Mouse (Mus musculus) stomach, embryonic 15.5 days (tissue): Measurements from ENCODE around the gene Gm10160. TPM values are rescaled to one million over a fixed set of nuclear protein-coding genes. Genes with fewer than 3 reads are reported as not detected.

Experiments used
- ATAC-seq: fragments of 200-750 bp; cut with Nextera tagmentation; 2 replicates; pipeline ENCODE4 v1.8.0; 2017; ENCODE audit warnings: low read depth, moderate number of reproducible peaks, moderate TSS enrichment; ENCODE audit not compliant: insufficient read depth, low FRiP score
- H3K27ac ChIP-seq: fragments of 300-500 bp; sonication (generic); 2 replicates; pipeline ENCODE4 v1.5.1; 2015; ENCODE audit warnings: mild to moderate bottlenecking, inconsistent platforms
- H3K27me3 ChIP-seq: fragments of 300-500 bp; sonication (generic); replicated peaks from 2 replicates; pipeline ENCODE4 v1.6.1; 2015; ENCODE audit warnings: inconsistent platforms
- H3K36me3 ChIP-seq: fragments of 300-500 bp; sonication (generic); 2 replicates; pipeline ENCODE4 v1.6.1; 2015; ENCODE audit warnings: inconsistent platforms
- H3K4me1 ChIP-seq: fragments of 300-500 bp; sonication (generic); 2 replicates; pipeline ENCODE4 v1.6.1; 2015; ENCODE audit warnings: inconsistent platforms
- H3K4me2 ChIP-seq: fragments of 300-500 bp; sonication (generic); 2 replicates; pipeline ENCODE4 v1.6.1; 2015; ENCODE audit warnings: mild to moderate bottlenecking, inconsistent platforms
- H3K4me3 ChIP-seq: fragments of 300-500 bp; sonication (generic); replicated peaks from 2 replicates; pipeline ENCODE4 v1.5.1; 2015; ENCODE audit warnings: inconsistent platforms
- H3K9ac ChIP-seq: fragments of 300-500 bp; sonication (generic); 2 replicates; pipeline ENCODE4 v1.6.1; 2015; ENCODE audit warnings: inconsistent platforms
- H3K9me3 ChIP-seq: fragments of 300-500 bp; sonication (generic); 2 replicates; pipeline ENCODE4 v1.6.1; 2016; ENCODE audit warnings: inconsistent platforms
- WGBS: fragments of 180-500 bp; shearing (Covaris S2); methylation state at CpG from one replicate; pipeline ENCODE4 v1.1.7; 2015; 5-methylcytosine and 5-hydroxymethylcytosine counted together
- polyA plus RNA-seq: library from polyadenylated mRNA; unstranded; fragments of >200 nt; fragmentation: Nextera tagmentation; extraction: Ambion mirVana; gene quantifications from 2 replicates; pipeline ENCODE4 v1.2.1, GENCODE M21; 2015

Gm10160 gene
- not detected in 2 replicates for polyA plus RNA-seq

- Histone ChIP-seq H3K36me3 (no peaks in the 10 kb centered on the region), H3K4me2 (no peak within 1 kb of the TSS), H3K9ac (no peak within 1 kb of the TSS), H3K4me1 (peaks cover 11% of the 10 kb centered on the region; the same call in 1 of the 2 replicates), H3K27me3 (peaks cover 39% of the 10 kb centered on the region), H3K27ac (no peak within 1 kb of the TSS), H3K9me3 (no peaks in the 10 kb centered on the region), H3K4me3 (no peak within 1 kb of the TSS)
- ATAC-seq: no peak
- 76% methylated on average over 1 of the region's 1 CpGs for WGBS
These were observed at the start of gene Gm10160 for GRCm38 (mm10) chr7:81855694-81856093. Gm10160 (minus strand) TSS chr7:81855794.

- H3K9ac ChIP-seq: no peak overlapping the region
- no peaks in the 10 kb centered on the region for H3K4me1 ChIP-seq
- H3K27ac ChIP-seq: no peak overlapping the region
- no peak overlapping the region for H3K4me3 ChIP-seq
- no peaks in the 10 kb centered on the region for H3K9me3 ChIP-seq
- no peak overlapping the region for H3K4me2 ChIP-seq
- no peak for ATAC-seq
- no peaks in the 10 kb centered on the region for H3K27me3 ChIP-seq
- H3K36me3 ChIP-seq: no peaks in the 10 kb centered on the region
- WGBS: 81% methylated on average over 2 of the region's 2 CpGs
These were observed 49.3 kb upstream of the Gm10160 start for GRCm38 (mm10) chr7:81904926-81905325.

- Histone ChIP-seq H3K9me3 (no peaks in the 10 kb centered on the region), H3K9ac (no peak overlapping the region), H3K36me3 (no peaks in the 10 kb centered on the region), H3K27me3 (no peaks in the 10 kb centered on the region), H3K4me1 (no peaks in the 10 kb centered on the region), H3K4me3 (no peak overlapping the region), H3K27ac (no peak overlapping the region), H3K4me2 (no peak overlapping the region)
- WGBS: 51% methylated on average over 4 of the region's 4 CpGs
- ATAC-seq: no peak
These were observed 48.5 kb upstream of the Gm10160 start for GRCm38 (mm10) chr7:81904094-81904493.

GRCm38 (mm10) chr7:81899361-81899760 lies 43.8 kb upstream of the Gm10160 start:
- H3K27ac ChIP-seq: no peak overlapping the region
- no peak overlapping the region for H3K4me3 ChIP-seq
- H3K9ac ChIP-seq: no peak overlapping the region
- no peaks in the 10 kb centered on the region for H3K4me1 ChIP-seq
- no peaks in the 10 kb centered on the region for H3K36me3 ChIP-seq
- no peaks in the 10 kb centered on the region for H3K9me3 ChIP-seq
- 60% methylated on average over 11 of the region's 11 CpGs for WGBS
- no peak for ATAC-seq
- H3K4me2 ChIP-seq: no peak overlapping the region
- no peaks in the 10 kb centered on the region for H3K27me3 ChIP-seq

- WGBS: 85% methylated on average over 4 of the region's 4 CpGs
- H3K9ac ChIP-seq: no peak overlapping the region
- ATAC-seq: no peak
These were observed 29.5 kb upstream of the Gm10160 start for GRCm38 (mm10) chr7:81885128-81885527.

GRCm38 (mm10) chr7:81881600-81881999 lies 26.0 kb upstream of the Gm10160 start:
- Histone ChIP-seq H3K27me3 (no peaks in the 10 kb centered on the region), H3K27ac (no peak overlapping the region), H3K36me3 (no peaks in the 10 kb centered on the region), H3K4me2 (no peak overlapping the region), H3K9ac (no peak overlapping the region), H3K9me3 (no peaks in the 10 kb centered on the region), H3K4me3 (no peak overlapping the region), H3K4me1 (no peaks in the 10 kb centered on the region)
- ATAC-seq: no peak
- 70% methylated on average over 3 of the region's 3 CpGs for WGBS

More at GRCm38 (mm10) chr7:81885128-81885527, 29.5 kb upstream of the Gm10160 start:
- no peaks in the 10 kb centered on the region for H3K9me3 ChIP-seq
- H3K36me3 ChIP-seq: no peaks in the 10 kb centered on the region
- H3K27me3 ChIP-seq: no peaks in the 10 kb centered on the region
- no peak overlapping the region for H3K4me2 ChIP-seq
- H3K4me3 ChIP-seq: no peak overlapping the region
- no peaks in the 10 kb centered on the region for H3K4me1 ChIP-seq
- H3K27ac ChIP-seq: no peak overlapping the region

GRCm38 (mm10) chr7:81880797-81881196 lies 25.2 kb upstream of the Gm10160 start:
- Histone ChIP-seq H3K4me2 (no peak overlapping the region), H3K36me3 (no peaks in the 10 kb centered on the region), H3K4me1 (no peaks in the 10 kb centered on the region), H3K27me3 (no peaks in the 10 kb centered on the region), H3K9ac (no peak overlapping the region), H3K27ac (no peak overlapping the region), H3K4me3 (no peak overlapping the region), H3K9me3 (no peaks in the 10 kb centered on the region)
- 82% methylated on average over 4 of the region's 4 CpGs for WGBS
- ATAC-seq: no peak

- Histone ChIP-seq H3K27ac (no peak overlapping the region), H3K9ac (no peak overlapping the region), H3K36me3 (no peaks in the 10 kb centered on the region), H3K4me3 (no peak overlapping the region), H3K4me2 (no peak overlapping the region), H3K27me3 (no peaks in the 10 kb centered on the region), H3K4me1 (no peaks in the 10 kb centered on the region), H3K9me3 (no peaks in the 10 kb centered on the region)
- 83% methylated on average over 5 of the region's 5 CpGs for WGBS
- ATAC-seq: no peak
These were observed 24.7 kb upstream of the Gm10160 start for GRCm38 (mm10) chr7:81880286-81880685.

- ATAC-seq: no peak
- Histone ChIP-seq H3K4me3 (no peak overlapping the region), H3K27ac (no peak overlapping the region), H3K9me3 (no peaks in the 10 kb centered on the region), H3K4me1 (no peaks in the 10 kb centered on the region; the same call in 1 of the 2 replicates), H3K36me3 (no peaks in the 10 kb centered on the region), H3K9ac (no peak overlapping the region), H3K4me2 (no peak overlapping the region), H3K27me3 (no peaks in the 10 kb centered on the region)
- WGBS: 52% methylated on average over 9 of the region's 9 CpGs
These were observed 19.8 kb upstream of the Gm10160 start for GRCm38 (mm10) chr7:81875372-81875771.

- H3K4me3 ChIP-seq: no peak overlapping the region
- ATAC-seq: no peak
- no peak overlapping the region for H3K27ac ChIP-seq
- no peak overlapping the region for H3K9ac ChIP-seq
- H3K4me1 ChIP-seq: no peaks in the 10 kb centered on the region; the same call in 1 of the 2 replicates
- 74% methylated on average over 6 of the region's 6 CpGs for WGBS
- H3K4me2 ChIP-seq: no peak overlapping the region
- no peaks in the 10 kb centered on the region for H3K27me3 ChIP-seq
- no peaks in the 10 kb centered on the region for H3K36me3 ChIP-seq
- H3K9me3 ChIP-seq: no peaks in the 10 kb centered on the region
These were observed 19.0 kb upstream of the Gm10160 start for GRCm38 (mm10) chr7:81874636-81875035.

- Histone ChIP-seq H3K27ac (no peak overlapping the region), H3K9me3 (no peaks in the 10 kb centered on the region), H3K9ac (no peak overlapping the region), H3K27me3 (no peaks in the 10 kb centered on the region), H3K36me3 (no peaks in the 10 kb centered on the region), H3K4me3 (no peak overlapping the region), H3K4me1 (no peaks in the 10 kb centered on the region; the same call in 1 of the 2 replicates), H3K4me2 (no peak overlapping the region)
- 20% methylated on average over 1 of the region's 1 CpGs for WGBS
- no peak for ATAC-seq
These were observed 18.2 kb upstream of the Gm10160 start for GRCm38 (mm10) chr7:81873807-81874206.

- Histone ChIP-seq H3K9ac (no peak overlapping the region), H3K27ac (no peak overlapping the region; the same call in 1 of the 2 replicates), H3K4me1 (no peaks in the 10 kb centered on the region; the same call in 1 of the 2 replicates), H3K9me3 (no peaks in the 10 kb centered on the region), H3K4me2 (no peak overlapping the region), H3K27me3 (no peaks in the 10 kb centered on the region), H3K36me3 (no peaks in the 10 kb centered on the region), H3K4me3 (no peak overlapping the region)
- ATAC-seq: peak; percentile 59
- 34% methylated on average over 13 of the region's 13 CpGs for whole genome bisulfite sequencing
These were observed 17.0 kb upstream of the Gm10160 start for GRCm38 (mm10) chr7:81872493-81873013.

- Histone ChIP-seq H3K27me3 (no peaks in the 10 kb centered on the region), H3K4me2 (no peak overlapping the region), H3K4me3 (no peak overlapping the region), H3K9me3 (no peaks in the 10 kb centered on the region), H3K4me1 (no peaks in the 10 kb centered on the region; the same call in 1 of the 2 replicates), H3K27ac (no peak overlapping the region), H3K9ac (no peak overlapping the region), H3K36me3 (no peaks in the 10 kb centered on the region)
- ATAC-seq: peak; percentile 77; the same call in 1 of the 2 replicates
- WGBS: 32% methylated on average over 6 of the region's 6 CpGs
These were observed 12.6 kb upstream of the Gm10160 start for GRCm38 (mm10) chr7:81868158-81868557.
